Mouse (Mus musculus) brown adipose tissue, adult 24 weeks (tissue): ENCODE results near the gene Gdpd4. TPM values are rescaled to one million over a fixed set of nuclear protein-coding genes. Genes with fewer than 3 reads are reported as not detected.

Source experiments
- H3K27ac ChIP-seq: fragments of 200-500 bp; replicated peaks from 2 replicates; pipeline ENCODE4 v1.5.1; 2012; ENCODE audit warnings: low read depth, mild to moderate bottlenecking, low read length
- H3K4me1 ChIP-seq: fragments of 200-500 bp; 2 replicates; pipeline ENCODE4 v1.6.1; 2012; ENCODE audit warnings: low read length, mixed read lengths; ENCODE audit not compliant: control insufficient read depth, insufficient read depth, insufficient read length
- H3K4me3 ChIP-seq: fragments of 200-500 bp; 2 replicates; pipeline ENCODE4 v1.5.1; 2012; ENCODE audit warnings: low read depth, mild to moderate bottlenecking, low read length, moderate library complexity; ENCODE audit not compliant: insufficient read depth
- polyA plus RNA-seq: library from polyadenylated mRNA; stranded (reverse); fragments of >200 nt; gene quantifications from 2 replicates; pipeline ENCODE4 v1.2.4, GENCODE M21; 2012; ENCODE audit not compliant: missing spikeins, insufficient read depth, insufficient read length

Gdpd4 gene
- polyA plus RNA-seq, 1 experiment, result not detected

- H3K4me3 ChIP-seq, result no peak overlapping the region
- no peaks in the 10 kb centered on the region for H3K4me1 ChIP-seq
- no peak overlapping the region for H3K27ac ChIP-seq
These were observed 134.7 kb downstream of the Gdpd4 start for GRCm38 (mm10) chr7:98054461-98054860.

GRCm38 (mm10) chr7:98054942-98055341 lies 135.2 kb downstream of the Gdpd4 start:
- no peak overlapping the region for H3K4me3 ChIP-seq
- no peaks in the 10 kb centered on the region for H3K4me1 ChIP-seq
- H3K27ac ChIP-seq, result no peak overlapping the region

- Histone ChIP-seq H3K4me1 (no peaks in the 10 kb centered on the region), H3K27ac (no peak overlapping the region), H3K4me3 (no peak overlapping the region)
These were observed 146.5 kb downstream of the Gdpd4 start for GRCm38 (mm10) chr7:98066229-98066628.

- Histone ChIP-seq H3K27ac (no peak overlapping the region), H3K4me1 (no peaks in the 10 kb centered on the region), H3K4me3 (no peak overlapping the region)
These were observed 151.9 kb downstream of the Gdpd4 start for GRCm38 (mm10) chr7:98071620-98072019.

- Histone ChIP-seq H3K27ac (no peak overlapping the region), H3K4me1 (no peaks in the 10 kb centered on the region), H3K4me3 (no peak overlapping the region)
These were observed 157.7 kb downstream of the Gdpd4 start for GRCm38 (mm10) chr7:98077453-98077852.

GRCm38 (mm10) chr7:98082376-98082775 lies 162.6 kb downstream of the Gdpd4 start:
- Histone ChIP-seq H3K4me1 (peaks cover 6% of the 10 kb centered on the region), H3K4me3 (no peak overlapping the region), H3K27ac (no peak overlapping the region)

GRCm38 (mm10) chr7:98084541-98085293 lies 165.0 kb downstream of the Gdpd4 start:
- H3K27ac ChIP-seq, result peak overlapping the region; percentile 74
- H3K4me3 ChIP-seq, result peak overlapping the region; percentile 49
- peaks cover 6% of the 10 kb centered on the region for H3K4me1 ChIP-seq

GRCm38 (mm10) chr7:98085314-98085713 lies 165.6 kb downstream of the Gdpd4 start:
- peaks cover 6% of the 10 kb centered on the region for H3K4me1 ChIP-seq
- H3K4me3 ChIP-seq, result peak overlapping the region; percentile 49
- H3K27ac ChIP-seq, result no peak overlapping the region

GRCm38 (mm10) chr7:98086346-98086745 lies 166.6 kb downstream of the Gdpd4 start:
- H3K4me3 ChIP-seq, result no peak overlapping the region
- H3K27ac ChIP-seq, result no peak overlapping the region
- peaks cover 6% of the 10 kb centered on the region for H3K4me1 ChIP-seq

GRCm38 (mm10) chr7:98095852-98096251 lies 176.1 kb downstream of the Gdpd4 start:
- no peak overlapping the region for H3K27ac ChIP-seq
- H3K4me3 ChIP-seq, result no peak overlapping the region
- H3K4me1 ChIP-seq, result no peaks in the 10 kb centered on the region

GRCm38 (mm10) chr7:98097557-98097956 lies 177.8 kb downstream of the Gdpd4 start:
- H3K27ac ChIP-seq, result no peak overlapping the region

More at GRCm38 (mm10) chr7:98097557-98097956, 177.8 kb downstream of the Gdpd4 start:
- H3K4me1 ChIP-seq, result no peaks in the 10 kb centered on the region
- no peak overlapping the region for H3K4me3 ChIP-seq

Other genes starting within 250 kb of the Gdpd4 start
- gene Clns1a, start 223.3 kb upstream of the Gdpd4 start, polyA plus RNA-seq, result 35.8 and 36.6 TPM in 2 replicates
- gene Aqp11, start 181.7 kb upstream of the Gdpd4 start, polyA plus RNA-seq, result 3.3 and 4.6 TPM in 2 replicates
- gene Pak1, start 131.4 kb upstream of the Gdpd4 start, polyA plus RNA-seq, result 1.6 and 1.9 TPM in 2 replicates
- 3.3 and 4.5 TPM in 2 replicates for gene Myo7a, start 199.6 kb downstream of the Gdpd4 start, polyA plus RNA-seq
- not detected in 2 replicates for gene Omp, start 225.5 kb downstream of the Gdpd4 start, polyA plus RNA-seq